Mouse (Mus musculus): ENCODE measurements at regions not wholly inside any gene's neighbourhood (a gene's known extent, or its start where the extent isn't known, plus 50 kb on each side); places are given as distances from the start of the nearest gene placed in this dataset.
"Not testable (repeated sequence)": the region's sequence is repeated elsewhere in the genome, so short reads cannot be mapped to it uniquely, and the experiment has no call there.

- no peak for DNase-seq (ENCODE audit: low spot score in 2 of 2)
These were observed 76.8 kb upstream of the Smg1 start for GRCm38 (mm10) chr7:118320307-118320706.

- DNase-seq (ENCODE audit: low spot score in 2 of 2), result no peak
These were observed 75.1 kb upstream of the Smg1 start for GRCm38 (mm10) chr7:118318432-118319135.

GRCm38 (mm10) chr7:118314886-118315285 lies 71.4 kb upstream of the Smg1 start:
- DNase-seq (ENCODE audit: low spot score in 2 of 2), result not testable (repeated sequence)

GRCm38 (mm10) chr7:118314228-118314658 lies 70.8 kb upstream of the Smg1 start:
- DNase-seq (ENCODE audit: low spot score in 2 of 2), result no peak

- DNase-seq (ENCODE audit: low spot score in 2 of 2), result no peak
These were observed 70.3 kb upstream of the Smg1 start for GRCm38 (mm10) chr7:118313818-118314217.

GRCm38 (mm10) chr7:118309733-118310132 lies 66.3 kb upstream of the Smg1 start:
- no peak for DNase-seq (ENCODE audit: low spot score in 2 of 2)

- DNase-seq (ENCODE audit: low spot score in 2 of 2), result no peak
These were observed 65.4 kb upstream of the Smg1 start for GRCm38 (mm10) chr7:118308882-118309281.

GRCm38 (mm10) chr7:118304812-118305211 lies 61.3 kb upstream of the Smg1 start:
- DNase-seq (ENCODE audit: low spot score in 2 of 2), result peak; percentile 15 to 52

- peak in 1 of 2 experiments; percentile 9 for DNase-seq (ENCODE audit: low spot score in 2 of 2)
These were observed 60.9 kb upstream of the Smg1 start for GRCm38 (mm10) chr7:118304338-118304737.

- DNase-seq (ENCODE audit: low spot score in 2 of 2), result no peak
These were observed 60.5 kb upstream of the Smg1 start for GRCm38 (mm10) chr7:118303921-118304320.

- DNase-seq (ENCODE audit: low spot score in 2 of 2), result peak; percentile 41 to 45
These were observed 57.3 kb upstream of the Smg1 start for GRCm38 (mm10) chr7:118300678-118301342.

- DNase-seq (ENCODE audit: low spot score in 2 of 2), result peak; percentile 36 to 76
These were observed 54.1 kb upstream of the Smg1 start for GRCm38 (mm10) chr7:118297613-118298012.

GRCm38 (mm10) chr7:118296856-118297518 lies 53.5 kb upstream of the Smg1 start:
- DNase-seq (ENCODE audit: low spot score in 2 of 2), result no peak

GRCm38 (mm10) chr7:118295855-118296254 lies 52.4 kb upstream of the Smg1 start:
- DNase-seq (ENCODE audit: low spot score in 2 of 2), result no peak

GRCm38 (mm10) chr7:118295275-118295674 lies 51.8 kb upstream of the Smg1 start:
- DNase-seq (ENCODE audit: low spot score in 2 of 2), result no peak

GRCm38 (mm10) chr7:118294637-118295036 lies 51.2 kb upstream of the Smg1 start:
- DNase-seq (ENCODE audit: low spot score in 2 of 2), result no peak
